18 mouse cellular contexts compared by ENCODE assay signal in the genomic region with DNA sequence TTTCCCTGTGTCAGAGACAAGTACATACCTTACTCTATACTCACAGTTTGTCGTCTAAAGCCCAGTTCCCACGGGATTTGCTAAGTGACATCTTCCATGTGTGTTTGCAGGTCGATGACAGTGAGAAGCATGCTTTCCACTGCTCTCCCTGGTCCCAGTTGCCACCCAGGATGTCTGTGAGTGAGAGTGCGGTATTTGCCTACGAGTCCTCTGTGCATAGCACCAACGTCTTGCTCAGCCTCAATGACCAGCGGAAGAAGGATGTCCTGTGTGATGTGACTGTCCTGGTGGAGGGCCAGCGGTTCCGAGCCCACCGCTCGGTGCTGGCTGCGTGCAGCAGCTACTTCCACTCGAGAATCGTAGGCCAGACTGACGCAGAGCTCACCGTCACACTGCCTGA.
"Had no signal": no experiment of that assay in that cellular context is flagged by ENCODE, and none has a peak within 500 bp of the region (broad histone marks: within the 10 kb centered on the region; RNA-seq: fewer than 3 reads in every experiment).

No protein-coding gene starts in this region.

- H3K27me3 ChIP-seq: kidney, embryonic 15.5 days; liver, embryonic 13.5 days; midbrain, embryonic 13.5 days; neural tube, embryonic 13.5 days; stomach, embryonic 15.5 days had no signal

- H3K9ac ChIP-seq: kidney, embryonic 15.5 days; liver, embryonic 13.5 days; lung, embryonic 14.5 days; midbrain, embryonic 13.5 days; neural tube, embryonic 13.5 days; stomach, embryonic 15.5 days had no signal

- H3K4me3 ChIP-seq: kidney, embryonic 15.5 days; left cerebral cortex, adult 2 months; liver, embryonic 13.5 days; midbrain, embryonic 10.5 days; midbrain, embryonic 13.5 days; myocyte; neural tube, embryonic 13.5 days; stomach, embryonic 15.5 days had no signal

- H3K9me3 ChIP-seq: kidney, embryonic 15.5 days; liver, embryonic 13.5 days; midbrain, embryonic 10.5 days; midbrain, embryonic 13.5 days; neural tube, embryonic 13.5 days; stomach, embryonic 15.5 days had no signal

- H3K4me2 ChIP-seq: liver, embryonic 13.5 days; lung, embryonic 14.5 days; midbrain, embryonic 13.5 days; neural tube, embryonic 13.5 days; stomach, embryonic 15.5 days had no signal

- H3K27ac ChIP-seq: left cerebral cortex, adult 2 months; liver, embryonic 13.5 days; midbrain, embryonic 10.5 days; midbrain, embryonic 13.5 days; neural tube, embryonic 13.5 days had no signal

- ATAC-seq: midbrain, embryonic 13.5 days had no signal

- DNase-seq: kidney, adult 11 months; kidney, adult 8-10 months; kidney, postnatal 10 days; kidney, postnatal 36 days; layer of hippocampus, postnatal 36 days; liver, embryonic 13.5 days; lung, embryonic 14.5 days; retina, postnatal 1 day; right cerebral cortex, postnatal 25 days; spleen, adult 18-20 months; thymus, postnatal 25 days had no signal
